Mouse (Mus musculus) midbrain, embryonic 14.5 days (tissue): ENCODE data around the gene Kif26b. TPM values are rescaled to one million over a fixed set of nuclear protein-coding genes. Genes with fewer than 3 reads are reported as not detected.

ENCODE experiments used
- ATAC-seq: fragments of 200-750 bp; cut with Nextera tagmentation; 2 replicates; pipeline ENCODE4 v1.8.0; 2017; ENCODE audit warnings: moderate number of reproducible peaks, moderate library complexity; ENCODE audit not compliant: low FRiP score, low TSS enrichment
- DNase-seq: peaks from one replicate; pipeline ENCODE4 v3.0.0-alpha.2; 2015
- H3K27ac ChIP-seq: fragments of 300-500 bp; sonication (generic); replicated peaks from 2 replicates; pipeline ENCODE4 v1.5.1; 2014; ENCODE audit warnings: mild to moderate bottlenecking, low read depth, low read length, moderate library complexity
- H3K27me3 ChIP-seq: fragments of 300-500 bp; sonication (generic); 2 replicates; pipeline ENCODE4 v1.6.1; 2014; ENCODE audit warnings: low read length, control low read depth, mixed read lengths; ENCODE audit not compliant: control insufficient read depth, insufficient read depth
- H3K36me3 ChIP-seq: fragments of 300-500 bp; sonication (generic); 2 replicates; pipeline ENCODE4 v1.6.1; 2014; ENCODE audit warnings: low read length, control low read depth; ENCODE audit not compliant: control insufficient read depth, insufficient read depth
- H3K4me1 ChIP-seq: fragments of 300-500 bp; sonication (generic); 2 replicates; pipeline ENCODE4 v1.6.1; 2014; ENCODE audit warnings: mild to moderate bottlenecking, antibody characterized with exemption, low read length, control low read depth; ENCODE audit not compliant: control insufficient read depth, insufficient read depth
- H3K4me2 ChIP-seq: fragments of 300-500 bp; sonication (generic); 2 replicates; pipeline ENCODE4 v1.6.1; 2014; ENCODE audit warnings: mild to moderate bottlenecking, low read length, moderate library complexity
- H3K4me3 ChIP-seq: fragments of 300-500 bp; sonication (generic); replicated peaks from 2 replicates; pipeline ENCODE4 v1.5.1; 2014; ENCODE audit warnings: low read depth, low read length
- H3K9ac ChIP-seq: fragments of 300-500 bp; sonication (generic); replicated peaks from 2 replicates; pipeline ENCODE4 v1.6.1; 2014; ENCODE audit warnings: mild to moderate bottlenecking, low read length, moderate library complexity
- H3K9me3 ChIP-seq: fragments of 300-500 bp; sonication (generic); 2 replicates; pipeline ENCODE4 v1.6.1; 2016; ENCODE audit warnings: low read length, control low read depth, mixed read lengths; ENCODE audit not compliant: control insufficient read depth
- WGBS: fragments of 180-500 bp; shearing (Covaris S2); extraction: QIAGEN DNeasy Blood & Tissue Kit; methylation state at CpG from one replicate; pipeline ENCODE4 v1.1.7; 2014; 5-methylcytosine and 5-hydroxymethylcytosine counted together
- polyA plus RNA-seq: library from polyadenylated mRNA; unstranded; fragments of >200 nt; fragmentation: Nextera tagmentation; extraction: Ambion mirVana; gene quantifications from 2 replicates; pipeline ENCODE4 v1.2.1, GENCODE M21; 2014

Kif26b gene
- polyA plus RNA-seq, 1 experiment from 2014 or later, result 12.8 TPM

- H3K4me2 ChIP-seq, result no peak overlapping the region
- 79% methylated on average over 7 of the region's 7 CpGs for WGBS
- no peak for ATAC-seq
Observed at GRCm38 (mm10) chr1:178568551-178569545, 39.9 kb downstream of the Kif26b start.

DNA sequence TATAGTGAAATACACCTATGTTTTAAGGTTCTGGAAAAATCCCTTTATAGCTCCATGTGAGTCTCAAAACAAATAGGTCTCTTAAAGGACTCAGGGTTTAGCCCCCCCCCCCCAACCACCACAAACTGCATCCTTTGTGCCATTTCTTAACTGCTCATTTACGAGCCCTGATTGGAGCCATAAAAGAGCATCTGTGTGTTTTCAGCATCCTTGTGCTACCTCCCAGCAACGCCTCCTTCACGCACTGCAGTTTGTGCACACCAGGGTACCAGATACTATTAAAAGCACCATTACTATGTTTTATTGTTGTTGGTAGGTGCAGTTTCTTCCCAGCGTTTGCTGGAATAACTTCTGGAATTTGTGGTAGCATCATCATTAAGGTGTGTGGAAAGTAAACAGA is 42.1 kb downstream of the Kif26b start:
- H3K4me3 ChIP-seq, result no peak overlapping the region
- H3K9me3 ChIP-seq, result peaks cover 5% of the 10 kb centered on the region; the same call in 1 of the 2 replicates
- peaks cover 12% of the 10 kb centered on the region for H3K4me1 ChIP-seq
- 79% methylated on average over 4 of the region's 4 CpGs for WGBS
- H3K4me2 ChIP-seq, result no peak overlapping the region
- ATAC-seq (no peak), DNase-seq (no peak)
- H3K36me3 ChIP-seq, result no peaks in the 10 kb centered on the region
- H3K9ac ChIP-seq, result no peak overlapping the region
- no peaks in the 10 kb centered on the region for H3K27me3 ChIP-seq
- H3K27ac ChIP-seq, result no peak overlapping the region

More at GRCm38 (mm10) chr1:178568551-178569545, 39.9 kb downstream of the Kif26b start:
- no peak overlapping the region for H3K27ac ChIP-seq
- H3K4me1 ChIP-seq, result peaks cover 12% of the 10 kb centered on the region
- H3K9ac ChIP-seq, result no peak overlapping the region
- no peak for DNase-seq
- no peaks in the 10 kb centered on the region for H3K36me3 ChIP-seq
- no peaks in the 10 kb centered on the region for H3K9me3 ChIP-seq
- no peak overlapping the region for H3K4me3 ChIP-seq
- H3K27me3 ChIP-seq, result no peaks in the 10 kb centered on the region

DNA sequence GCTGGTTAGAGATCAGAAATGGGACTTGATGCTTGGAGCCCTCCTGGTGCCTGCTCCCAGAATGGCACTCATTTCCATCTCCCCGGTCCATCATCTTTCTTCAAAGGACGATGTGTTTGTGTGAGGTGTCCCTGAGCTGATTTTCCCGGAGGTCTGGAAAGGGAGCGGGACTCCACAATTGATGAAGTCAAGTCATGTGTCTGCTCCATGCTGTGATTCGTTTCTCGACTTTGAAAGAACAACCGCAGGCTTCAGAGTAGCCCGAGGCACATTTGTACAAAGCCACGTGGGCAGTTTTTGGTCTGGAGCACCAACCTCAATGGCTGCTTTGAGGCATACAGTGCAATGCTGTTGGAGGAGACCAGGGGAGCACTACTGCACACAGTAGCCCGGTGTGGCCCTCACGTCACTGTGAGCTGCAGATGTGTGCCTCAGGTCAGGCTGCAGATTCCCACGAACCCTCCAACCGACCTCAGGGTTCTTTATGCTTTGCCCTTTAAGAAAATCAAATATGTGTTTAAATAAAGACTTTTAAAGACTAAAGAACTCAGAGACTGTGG is 43.0 kb downstream of the Kif26b start:
- no peak for ATAC-seq
- no peaks in the 10 kb centered on the region for H3K36me3 ChIP-seq
- H3K4me3 ChIP-seq, result no peak overlapping the region
- H3K27ac ChIP-seq, result no peak overlapping the region
- H3K4me1 ChIP-seq, result peaks cover 12% of the 10 kb centered on the region
- WGBS, result 38% methylated on average over 13 of the region's 13 CpGs
- H3K27me3 ChIP-seq, result no peaks in the 10 kb centered on the region
- no peak overlapping the region for H3K4me2 ChIP-seq
- peak; percentile 45 for DNase-seq
- H3K9me3 ChIP-seq, result peaks cover 5% of the 10 kb centered on the region; the same call in 1 of the 2 replicates
- H3K9ac ChIP-seq, result no peak overlapping the region

DNA sequence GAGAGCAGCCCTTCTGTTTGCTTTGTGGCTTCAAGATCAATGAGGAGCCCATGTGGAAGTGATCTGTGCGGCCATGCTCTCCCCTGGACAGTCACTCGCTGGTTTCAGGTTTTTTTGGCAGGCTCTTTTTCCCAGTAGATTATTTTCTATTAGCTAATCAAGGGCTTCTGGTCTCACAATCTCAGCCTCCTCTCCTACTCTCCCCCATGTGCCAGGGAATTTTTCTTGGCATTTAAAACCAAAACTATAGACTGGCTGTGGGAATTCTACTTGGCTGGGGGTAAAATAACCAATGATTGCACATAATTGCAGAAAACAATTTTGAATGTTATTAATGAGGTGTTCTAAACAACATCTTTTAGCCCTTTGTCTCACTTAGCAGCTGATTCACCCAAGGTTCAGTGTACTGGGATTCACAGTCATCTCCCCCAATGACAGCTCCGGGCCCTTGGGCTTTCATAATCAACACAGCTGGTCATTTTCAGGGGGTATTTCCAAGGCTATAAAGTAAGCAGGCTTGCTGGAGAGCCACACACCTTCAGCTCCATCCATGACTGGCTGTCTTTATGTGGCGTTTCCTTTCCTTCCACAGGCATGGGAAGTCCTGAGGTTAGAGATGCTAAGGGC is 44.6 kb downstream of the Kif26b start:
- Histone ChIP-seq H3K9ac (no peak overlapping the region), H3K4me1 (peaks cover 7% of the 10 kb centered on the region; the same call in 1 of the 2 replicates), H3K9me3 (peaks cover 5% of the 10 kb centered on the region; the same call in 1 of the 2 replicates), H3K27ac (no peak overlapping the region), H3K4me2 (no peak overlapping the region), H3K36me3 (no peaks in the 10 kb centered on the region), H3K27me3 (no peaks in the 10 kb centered on the region), H3K4me3 (no peak overlapping the region)
- DNase-seq, result no peak
- 88% methylated on average over 4 of the region's 4 CpGs for WGBS
- ATAC-seq, result no peak

DNA sequence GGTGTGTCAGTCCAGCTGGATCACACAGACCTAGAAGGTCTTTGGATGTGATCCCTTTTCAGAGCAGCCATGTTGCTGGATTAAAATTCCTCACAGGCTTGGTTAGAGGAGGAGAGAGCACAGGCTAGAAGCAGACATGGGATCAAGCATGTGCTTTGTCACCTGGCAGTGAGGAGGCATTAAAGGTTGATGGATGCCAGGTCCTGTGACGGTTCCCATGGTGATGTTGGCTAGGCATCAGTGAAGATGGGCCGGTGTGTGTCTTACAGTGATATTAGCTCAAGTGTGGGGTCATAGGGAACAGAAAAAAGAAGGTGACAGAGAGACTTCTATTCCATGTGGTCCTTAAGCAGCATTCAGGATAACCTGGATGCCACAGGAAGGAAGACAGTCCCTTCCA is 46.8 kb downstream of the Kif26b start:
- Histone ChIP-seq H3K4me1 (peaks cover 7% of the 10 kb centered on the region; the same call in 1 of the 2 replicates), H3K4me2 (no peak overlapping the region), H3K4me3 (no peak overlapping the region), H3K27ac (no peak overlapping the region), H3K9ac (no peak overlapping the region), H3K36me3 (no peaks in the 10 kb centered on the region), H3K9me3 (peaks cover 5% of the 10 kb centered on the region; the same call in 1 of the 2 replicates), H3K27me3 (no peaks in the 10 kb centered on the region)
- ATAC-seq, result no peak
- 88% methylated on average over 2 of the region's 2 CpGs for WGBS
- DNase-seq, result no peak

DNA sequence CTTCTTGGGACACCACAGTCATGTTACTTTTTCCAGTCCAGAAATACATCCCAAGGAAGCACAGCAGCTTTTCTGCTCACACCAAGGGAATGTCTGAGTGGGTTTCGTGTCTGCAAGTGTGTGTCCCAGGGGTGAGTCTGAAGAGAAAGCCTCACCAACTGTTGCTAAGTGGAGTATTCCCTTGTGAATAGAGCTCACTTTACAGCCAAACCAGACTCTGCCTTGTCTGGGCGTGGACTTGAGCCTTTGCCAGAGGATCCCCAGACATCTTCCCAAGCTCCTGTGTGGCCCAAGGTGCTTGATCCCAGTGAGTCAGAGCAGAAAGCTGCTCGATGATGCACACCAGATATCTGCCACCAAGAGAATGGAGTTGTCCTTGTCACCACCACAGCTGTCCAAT is 48.0 kb downstream of the Kif26b start:
- WGBS, result 87% methylated on average over 3 of the region's 3 CpGs
- H3K4me2 ChIP-seq, result no peak overlapping the region
- peaks cover 3% of the 10 kb centered on the region; the same call in 1 of the 2 replicates for H3K4me1 ChIP-seq
- no peaks in the 10 kb centered on the region for H3K36me3 ChIP-seq
- no peak for DNase-seq
- H3K4me3 ChIP-seq, result no peak overlapping the region
- no peak overlapping the region for H3K9ac ChIP-seq
- ATAC-seq, result no peak
- H3K27ac ChIP-seq, result no peak overlapping the region
- peaks cover 5% of the 10 kb centered on the region; the same call in 1 of the 2 replicates for H3K9me3 ChIP-seq
- H3K27me3 ChIP-seq, result no peaks in the 10 kb centered on the region

DNA sequence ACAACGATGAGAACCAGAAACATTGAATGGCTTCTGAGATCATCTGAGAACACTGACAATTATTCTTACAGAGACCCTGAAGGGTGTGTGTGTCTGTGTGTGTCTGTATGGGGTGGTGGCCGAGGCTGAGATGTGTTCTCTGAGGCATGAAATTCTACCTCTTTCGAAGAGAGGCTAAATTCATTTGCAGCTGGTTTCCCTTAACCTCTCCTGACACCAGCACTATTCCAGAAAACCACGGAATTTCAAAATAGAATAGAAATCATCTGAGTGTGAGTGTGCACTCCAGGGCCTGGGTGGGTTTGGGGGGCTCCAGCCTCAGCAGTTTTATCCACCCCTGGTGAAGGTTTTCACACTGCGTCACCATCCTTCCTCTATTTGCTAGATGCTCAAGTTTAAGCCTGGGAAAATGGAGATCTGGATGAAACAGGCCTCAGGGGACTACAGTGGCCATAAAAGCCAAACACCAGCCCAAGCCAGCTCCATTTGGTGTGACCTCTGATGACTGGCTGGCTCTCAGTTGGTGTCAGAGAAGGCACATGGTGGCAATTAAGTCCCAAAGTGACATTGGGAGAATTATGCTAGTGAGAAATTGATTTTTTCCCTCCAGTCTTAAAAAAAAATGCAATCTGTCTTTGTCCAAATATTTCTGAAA is 56.6 kb downstream of the Kif26b start:
- no peak overlapping the region for H3K9ac ChIP-seq
- WGBS, result 68% methylated on average over 5 of the region's 5 CpGs
- H3K27ac ChIP-seq, result no peak overlapping the region
- H3K9me3 ChIP-seq, result no peaks in the 10 kb centered on the region
- H3K36me3 ChIP-seq, result no peaks in the 10 kb centered on the region
- H3K27me3 ChIP-seq, result no peaks in the 10 kb centered on the region
- DNase-seq (no peak), ATAC-seq (no peak)
- H3K4me3 ChIP-seq, result no peak overlapping the region
- no peak overlapping the region for H3K4me2 ChIP-seq
- H3K4me1 ChIP-seq, result 0 out of 2 replicates have a peak, but pooled peaks cover 3% of the 10 kb centered on the region
